Mouse (Mus musculus): ENCODE results near the gene Eipr1. TPM values are rescaled to one million over a fixed set of nuclear protein-coding genes. Genes with fewer than 3 reads are reported as not detected.
A peak's percentile ranks its signal among the peaks of the same experiment; 100 is the strongest.

Eipr1 gene
- polyA plus RNA-seq, 1 experiment, result 57.7 TPM

- H3K4me1 ChIP-seq (ENCODE audit: control insufficient read depth, insufficient read depth, insufficient read length, low read length), result no peaks in the 10 kb centered on the region
- 89% methylated on average over 3 of the region's 3 CpGs for WGBS
- H3K36me3 ChIP-seq (ENCODE audit: control insufficient read depth, insufficient read depth, low read length), result peaks cover 7% of the 10 kb centered on the region; the same call in 1 of the 2 replicates
- no peak overlapping the region for H3K4me3 ChIP-seq (ENCODE audit: low read depth, low read length)
- no peaks in the 10 kb centered on the region for H3K27me3 ChIP-seq (ENCODE audit: control insufficient read depth, insufficient read depth, low read length)
- TF ChIP-seq CTCF (IDR thresholded peaks at IDR 0.05; ENCODE audit: extremely low read depth, insufficient read length, insufficient replicate concordance, low read depth, low read length) (no peak), POLR2A (IDR thresholded peaks at IDR 0.05; ENCODE audit: low read depth, low read length) (no peak)
- no peak overlapping the region for H3K27ac ChIP-seq (ENCODE audit: insufficient read depth, low read depth, low read length)
Observed at GRCm38 (mm10) chr12:28773815-28774214, 22.2 kb downstream of the Eipr1 start.

DNA sequence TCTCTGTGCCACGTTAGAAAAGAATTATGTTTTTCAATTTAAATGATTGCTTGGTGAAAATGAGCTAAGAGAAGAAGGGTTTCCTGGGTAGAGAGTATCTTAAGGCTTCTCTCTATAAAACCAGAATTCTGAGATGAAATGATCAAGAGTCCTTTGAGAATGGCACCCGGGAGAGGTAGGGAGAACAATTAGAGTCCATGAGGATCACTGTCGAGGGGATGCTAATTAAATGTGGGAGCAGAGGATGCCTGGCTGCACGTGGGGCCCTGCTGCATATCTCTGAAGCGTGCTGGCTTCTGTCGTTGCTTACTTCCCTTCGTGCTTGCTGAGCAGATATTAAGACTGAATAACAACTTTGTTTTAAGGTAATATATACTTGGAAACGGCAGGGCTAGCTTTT lies 23.5 kb downstream of the Eipr1 start:
- H3K4me3 ChIP-seq (ENCODE audit: low read depth, low read length), result no peak overlapping the region
- no peak overlapping the region for H3K27ac ChIP-seq (ENCODE audit: insufficient read depth, low read depth, low read length)
- H3K4me1 ChIP-seq (ENCODE audit: control insufficient read depth, insufficient read depth, insufficient read length, low read length), result no peaks in the 10 kb centered on the region
- 67% methylated on average over 8 of the region's 8 CpGs for WGBS
- H3K36me3 ChIP-seq (ENCODE audit: control insufficient read depth, insufficient read depth, low read length), result peaks cover 5% of the 10 kb centered on the region; the same call in 1 of the 2 replicates
- no peaks in the 10 kb centered on the region for H3K27me3 ChIP-seq (ENCODE audit: control insufficient read depth, insufficient read depth, low read length)
- TF ChIP-seq CTCF (IDR thresholded peaks at IDR 0.05; ENCODE audit: extremely low read depth, insufficient read length, insufficient replicate concordance, low read depth, low read length) (no peak), POLR2A (IDR thresholded peaks at IDR 0.05; ENCODE audit: low read depth, low read length) (no peak)

- H3K4me3 ChIP-seq (ENCODE audit: low read depth, low read length), result no peak overlapping the region
- WGBS, result 94% methylated on average over 6 of the region's 6 CpGs
- H3K4me1 ChIP-seq (ENCODE audit: control insufficient read depth, insufficient read depth, insufficient read length, low read length), result no peaks in the 10 kb centered on the region
- no peak overlapping the region for H3K27ac ChIP-seq (ENCODE audit: insufficient read depth, low read depth, low read length)
- TF ChIP-seq POLR2A (IDR thresholded peaks at IDR 0.05; ENCODE audit: low read depth, low read length) (no peak), CTCF (IDR thresholded peaks at IDR 0.05; ENCODE audit: extremely low read depth, insufficient read length, insufficient replicate concordance, low read depth, low read length) (no peak)
- H3K27me3 ChIP-seq (ENCODE audit: control insufficient read depth, insufficient read depth, low read length), result no peaks in the 10 kb centered on the region
- H3K36me3 ChIP-seq (ENCODE audit: control insufficient read depth, insufficient read depth, low read length), result peaks cover 3% of the 10 kb centered on the region; the same call in 1 of the 2 replicates
Observed at GRCm38 (mm10) chr12:28775627-28776026, 24.0 kb downstream of the Eipr1 start.

DNA sequence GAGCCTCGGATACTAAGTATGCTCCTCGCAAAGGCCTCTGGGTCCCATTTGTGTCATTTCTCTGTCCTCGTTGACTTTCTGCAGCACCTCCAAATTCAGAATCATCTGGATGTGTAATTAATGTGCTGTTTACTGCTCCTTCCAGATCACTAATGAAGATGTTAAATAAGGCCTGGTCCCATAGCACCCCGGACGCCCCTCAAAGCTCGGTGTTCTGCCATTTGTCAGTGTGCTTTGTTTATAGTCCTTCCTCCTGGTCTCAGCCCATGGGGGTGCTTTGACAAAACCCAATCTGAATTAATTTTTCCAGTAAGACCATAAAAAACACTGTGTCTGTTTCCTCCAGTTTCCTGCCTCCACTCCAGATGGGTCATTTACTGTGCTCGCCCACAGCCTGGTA lies 28.6 kb downstream of the Eipr1 start:
- H3K27me3 ChIP-seq (ENCODE audit: control insufficient read depth, insufficient read depth, low read length), result no peaks in the 10 kb centered on the region
- peaks cover 2% of the 10 kb centered on the region; the same call in 1 of the 2 replicates for H3K4me1 ChIP-seq (ENCODE audit: control insufficient read depth, insufficient read depth, insufficient read length, low read length)
- TF ChIP-seq CTCF (IDR thresholded peaks at IDR 0.05; ENCODE audit: extremely low read depth, insufficient read length, insufficient replicate concordance, low read depth, low read length), result no peak
- no peak overlapping the region for H3K27ac ChIP-seq (ENCODE audit: insufficient read depth, low read depth, low read length)
- whole genome bisulfite sequencing, result 95% methylated on average over 7 of the region's 7 CpGs
- H3K4me3 ChIP-seq (ENCODE audit: low read depth, low read length), result no peak overlapping the region
- H3K36me3 ChIP-seq (ENCODE audit: control insufficient read depth, insufficient read depth, low read length), result no peaks in the 10 kb centered on the region

GRCm38 (mm10) chr12:28782637-28783036 lies 31.0 kb downstream of the Eipr1 start:
- peaks cover 2% of the 10 kb centered on the region; the same call in 1 of the 2 replicates for H3K4me1 ChIP-seq (ENCODE audit: control insufficient read depth, insufficient read depth, insufficient read length, low read length)
- no peak for TF ChIP-seq POLR2A (IDR thresholded peaks at IDR 0.05; ENCODE audit: low read depth, low read length)
- no peak overlapping the region for H3K4me3 ChIP-seq (ENCODE audit: low read depth, low read length)
- no peak overlapping the region for H3K27ac ChIP-seq (ENCODE audit: insufficient read depth, low read depth, low read length)
- 60% methylated on average over 3 of the region's 3 CpGs for WGBS
- no peaks in the 10 kb centered on the region for H3K27me3 ChIP-seq (ENCODE audit: control insufficient read depth, insufficient read depth, low read length)
- no peaks in the 10 kb centered on the region for H3K36me3 ChIP-seq (ENCODE audit: control insufficient read depth, insufficient read depth, low read length)

GRCm38 (mm10) chr12:28784355-28784754 lies 32.8 kb downstream of the Eipr1 start:
- WGBS, result 17% methylated on average over 4 of the region's 4 CpGs
- TF ChIP-seq CTCF (IDR thresholded peaks at IDR 0.05; ENCODE audit: extremely low read depth, insufficient read length, insufficient replicate concordance, low read depth, low read length) (peak; percentile 32; the same call in 1 of the 2 replicates), POLR2A (IDR thresholded peaks at IDR 0.05; ENCODE audit: low read depth, low read length) (no peak)
- H3K36me3 ChIP-seq (ENCODE audit: control insufficient read depth, insufficient read depth, low read length), result no peaks in the 10 kb centered on the region
- H3K27ac ChIP-seq (ENCODE audit: insufficient read depth, low read depth, low read length), result no peak overlapping the region
- H3K4me1 ChIP-seq (ENCODE audit: control insufficient read depth, insufficient read depth, insufficient read length, low read length), result peaks cover 2% of the 10 kb centered on the region; the same call in 1 of the 2 replicates
- H3K4me3 ChIP-seq (ENCODE audit: low read depth, low read length), result no peak overlapping the region
- H3K27me3 ChIP-seq (ENCODE audit: control insufficient read depth, insufficient read depth, low read length), result no peaks in the 10 kb centered on the region

DNA sequence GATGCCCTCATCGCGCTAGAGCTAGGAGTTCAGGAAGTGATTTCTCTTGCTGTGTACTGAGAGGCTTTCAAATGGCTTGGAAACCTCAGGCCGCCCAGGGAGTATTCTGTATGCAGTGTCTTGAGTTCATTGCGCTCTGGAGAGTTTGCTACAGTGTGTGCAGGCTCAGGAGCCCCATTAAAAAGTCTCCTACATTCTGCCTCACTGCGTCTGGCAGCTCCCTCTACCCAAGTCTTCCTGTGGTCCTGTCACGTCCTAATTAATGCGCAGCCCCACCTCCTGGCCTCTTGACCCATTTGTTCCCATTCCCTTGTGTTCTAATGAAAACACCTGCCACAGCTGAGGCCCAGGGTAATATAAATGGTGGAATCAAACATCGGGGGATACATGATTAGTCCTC lies 33.3 kb downstream of the Eipr1 start:
- Histone ChIP-seq H3K4me3 (ENCODE audit: low read depth, low read length) (no peak overlapping the region), H3K27me3 (ENCODE audit: control insufficient read depth, insufficient read depth, low read length) (no peaks in the 10 kb centered on the region), H3K36me3 (ENCODE audit: control insufficient read depth, insufficient read depth, low read length) (no peaks in the 10 kb centered on the region), H3K4me1 (ENCODE audit: control insufficient read depth, insufficient read depth, insufficient read length, low read length) (peaks cover 2% of the 10 kb centered on the region; the same call in 1 of the 2 replicates), H3K27ac (ENCODE audit: insufficient read depth, low read depth, low read length) (no peak overlapping the region)
- 39% methylated on average over 8 of the region's 8 CpGs for WGBS
- no peak for TF ChIP-seq CTCF (IDR thresholded peaks at IDR 0.05; ENCODE audit: extremely low read depth, insufficient read length, insufficient replicate concordance, low read depth, low read length)
- no peak for TF ChIP-seq POLR2A (IDR thresholded peaks at IDR 0.05; ENCODE audit: low read depth, low read length)

- Histone ChIP-seq H3K27ac (ENCODE audit: insufficient read depth, low read depth, low read length) (no peak overlapping the region), H3K4me1 (ENCODE audit: control insufficient read depth, insufficient read depth, insufficient read length, low read length) (peaks cover 2% of the 10 kb centered on the region; the same call in 1 of the 2 replicates), H3K36me3 (ENCODE audit: control insufficient read depth, insufficient read depth, low read length) (no peaks in the 10 kb centered on the region), H3K4me3 (ENCODE audit: low read depth, low read length) (no peak overlapping the region), H3K27me3 (ENCODE audit: control insufficient read depth, insufficient read depth, low read length) (no peaks in the 10 kb centered on the region)
- 29% methylated on average over 1 of the region's 1 CpGs for WGBS
- TF ChIP-seq POLR2A (IDR thresholded peaks at IDR 0.05; ENCODE audit: low read depth, low read length), result no peak
- TF ChIP-seq CTCF (IDR thresholded peaks at IDR 0.05; ENCODE audit: extremely low read depth, insufficient read length, insufficient replicate concordance, low read depth, low read length), result no peak
Observed at GRCm38 (mm10) chr12:28785299-28785698, 33.7 kb downstream of the Eipr1 start.

Measured in small intestine, adult 2 months (tissue).